Mouse (Mus musculus): ENCODE measurements around the gene Nipsnap3a. TPM values are rescaled to one million over a fixed set of nuclear protein-coding genes. Genes with fewer than 3 reads are reported as not detected.
A peak's percentile ranks its signal among the peaks of the same experiment; 100 is the strongest.

The Nipsnap3a gene
- polyA plus RNA-seq (2016; fragmentation: Nextera tagmentation; extraction: Ambion mirVana), result not detected in 2 replicates

DNA sequence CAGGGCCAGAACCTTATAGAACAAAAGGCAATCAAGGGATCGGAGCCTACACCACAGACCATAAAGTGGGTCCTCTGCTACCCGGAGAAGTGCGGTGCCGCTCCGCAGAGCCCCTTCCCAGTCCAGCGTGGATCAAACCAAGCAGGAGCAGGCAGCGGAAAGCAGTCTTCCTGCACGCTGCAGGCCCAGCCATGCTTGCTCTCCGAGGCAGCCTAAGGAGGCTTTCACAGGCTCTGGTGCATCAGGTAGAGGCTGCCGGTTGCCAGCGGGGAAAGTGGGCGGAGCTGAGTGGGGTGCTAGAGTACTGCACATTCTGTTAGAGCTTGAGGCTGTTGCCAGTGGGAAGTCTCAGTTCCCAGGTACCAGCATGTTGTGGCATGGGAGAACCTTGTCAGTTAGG, at the start of gene Nipsnap3a:
Gene Nipsnap3a (plus strand): TSS at position 25 of the 400 bp plus-strand sequence.
- Histone ChIP-seq H3K27ac (replicated peaks) (peak within 1 kb of the TSS; percentile 51; the same call in 1 of the 2 replicates), H3K4me3 (peak within 1 kb of the TSS; percentile 47)

DNA sequence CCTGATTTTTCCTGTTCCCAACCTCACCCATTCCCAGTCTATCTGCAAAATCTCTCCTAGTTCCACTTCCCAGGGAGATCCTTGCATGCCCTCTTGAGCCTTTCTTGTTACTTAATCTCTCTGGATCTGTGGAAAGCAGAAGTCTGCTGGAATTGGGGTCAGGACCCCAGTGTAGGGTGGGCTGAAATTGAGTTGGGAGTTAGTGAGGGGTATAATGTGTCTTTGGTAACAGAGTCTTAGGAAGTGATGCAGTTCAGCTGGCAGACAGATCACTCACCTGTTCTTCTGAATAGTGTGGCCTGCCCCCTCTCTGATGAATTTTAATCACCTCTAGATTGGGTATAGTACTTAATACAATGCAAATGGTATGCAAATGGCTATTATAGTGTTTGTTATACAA, 42.4 kb upstream of the Nipsnap3a start:
- no peaks in the 10 kb centered on the region for H3K27me3 ChIP-seq (replicated peaks; ENCODE audit: low read depth, poor library complexity, severe bottlenecking)
- H3K4me1 ChIP-seq, result no peaks in the 10 kb centered on the region
- no peaks in the 10 kb centered on the region for H3K9me3 ChIP-seq
- DNase-seq (ENCODE audit: low spot score), result no peak
- no peaks in the 10 kb centered on the region for H3K36me3 ChIP-seq (replicated peaks)
- H3K4me3 ChIP-seq, result no peak overlapping the region
- H3K27ac ChIP-seq (replicated peaks), result no peak overlapping the region

More for the DNA sequence above, at the start of gene Nipsnap3a:
- Histone ChIP-seq H3K4me1 (0 out of 2 replicates have a peak, but pooled peaks cover 6% of the 10 kb centered on the region), H3K9me3 (no peaks in the 10 kb centered on the region), H3K27me3 (replicated peaks; ENCODE audit: low read depth, poor library complexity, severe bottlenecking) (no peaks in the 10 kb centered on the region), H3K36me3 (replicated peaks) (no peaks in the 10 kb centered on the region)
- 35% methylated on average over 12 of the region's 12 CpGs for WGBS
- DNase-seq (ENCODE audit: low spot score), result peak; percentile 39

DNA sequence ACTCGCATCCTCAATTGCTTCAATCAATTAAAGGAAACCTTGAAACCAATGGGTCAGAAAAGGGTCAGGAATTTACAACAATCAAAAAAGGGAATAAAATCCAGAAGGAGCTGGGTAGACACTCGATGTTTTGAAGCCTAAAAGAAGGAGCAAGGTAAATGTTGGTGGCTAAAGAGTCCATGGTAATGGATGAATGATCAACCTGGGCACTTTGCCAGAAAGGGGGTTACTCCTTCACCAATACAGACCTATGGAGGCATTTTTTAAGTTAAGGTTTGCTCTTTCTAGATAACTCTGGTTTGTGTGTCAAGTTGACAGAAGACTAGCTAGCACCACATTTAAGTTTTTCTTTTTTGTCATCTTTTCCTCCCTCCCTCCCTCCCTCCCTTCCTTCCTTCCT, 40.1 kb upstream of the Nipsnap3a start:
- H3K36me3 ChIP-seq (replicated peaks), result no peaks in the 10 kb centered on the region
- no peak for DNase-seq (ENCODE audit: low spot score)
- no peak overlapping the region for H3K4me3 ChIP-seq
- no peaks in the 10 kb centered on the region for H3K4me1 ChIP-seq
- H3K9me3 ChIP-seq, result no peaks in the 10 kb centered on the region
- no peak overlapping the region for H3K27ac ChIP-seq (replicated peaks)
- no peaks in the 10 kb centered on the region for H3K27me3 ChIP-seq (replicated peaks; ENCODE audit: low read depth, poor library complexity, severe bottlenecking)
- 81% methylated on average over 2 of the region's 2 CpGs for WGBS

DNA sequence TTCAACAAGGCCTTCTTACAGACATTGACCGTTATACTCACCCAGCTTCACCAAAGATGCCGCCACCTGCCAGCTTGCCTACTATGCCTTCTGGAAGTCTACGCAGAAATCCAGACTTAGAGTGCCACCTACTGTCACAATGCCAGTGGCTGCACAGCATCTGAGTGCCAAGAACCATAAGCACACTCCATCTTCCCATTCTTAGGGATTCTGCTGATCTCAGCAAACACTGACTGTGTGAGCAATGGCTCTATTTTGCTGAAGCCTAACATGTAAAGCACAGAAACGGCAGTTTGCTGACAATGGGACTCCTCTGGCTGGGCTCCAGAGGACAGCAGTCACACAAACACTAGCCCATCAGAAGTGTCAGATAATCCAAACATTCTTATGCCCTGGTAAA, 30.4 kb upstream of the Nipsnap3a start:
- Histone ChIP-seq H3K27ac (replicated peaks) (no peak overlapping the region), H3K4me3 (no peak overlapping the region), H3K36me3 (replicated peaks) (no peaks in the 10 kb centered on the region), H3K9me3 (no peaks in the 10 kb centered on the region), H3K27me3 (replicated peaks; ENCODE audit: low read depth, poor library complexity, severe bottlenecking) (no peaks in the 10 kb centered on the region), H3K4me1 (no peaks in the 10 kb centered on the region)
- 37% methylated on average over 4 of the region's 4 CpGs for WGBS
- DNase-seq (ENCODE audit: low spot score), result peak; percentile 19

DNA sequence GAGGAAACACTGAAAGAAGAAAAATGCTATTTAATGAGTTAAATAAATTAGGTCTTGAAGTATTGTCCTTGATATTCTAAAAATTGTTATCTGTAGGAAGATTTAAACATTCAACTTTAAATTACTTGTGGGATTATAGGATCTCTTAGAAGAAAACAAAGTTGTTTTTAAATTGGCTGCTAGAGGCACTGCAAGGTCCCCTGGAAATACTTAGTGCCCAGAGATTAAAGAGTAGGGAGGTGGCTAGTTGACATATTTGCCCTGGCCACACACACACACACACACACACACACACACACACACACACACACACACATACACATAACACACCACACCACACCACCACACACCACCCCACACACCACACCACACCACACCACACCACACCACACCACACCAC, 24.8 kb upstream of the Nipsnap3a start, which contains the start of gene Olfr270:
Gene Olfr270 (plus strand): TSS at position 301 of the 400 bp plus-strand sequence.
- Histone ChIP-seq H3K36me3 (replicated peaks) (no peaks in the 10 kb centered on the region), H3K9me3 (no peaks in the 10 kb centered on the region), H3K4me1 (no peaks in the 10 kb centered on the region), H3K4me3 (no peak within 1 kb of the TSS), H3K27ac (replicated peaks) (no peak within 1 kb of the TSS), H3K27me3 (replicated peaks; ENCODE audit: low read depth, poor library complexity, severe bottlenecking) (no peaks in the 10 kb centered on the region)
- no peak for DNase-seq (ENCODE audit: low spot score)

DNA sequence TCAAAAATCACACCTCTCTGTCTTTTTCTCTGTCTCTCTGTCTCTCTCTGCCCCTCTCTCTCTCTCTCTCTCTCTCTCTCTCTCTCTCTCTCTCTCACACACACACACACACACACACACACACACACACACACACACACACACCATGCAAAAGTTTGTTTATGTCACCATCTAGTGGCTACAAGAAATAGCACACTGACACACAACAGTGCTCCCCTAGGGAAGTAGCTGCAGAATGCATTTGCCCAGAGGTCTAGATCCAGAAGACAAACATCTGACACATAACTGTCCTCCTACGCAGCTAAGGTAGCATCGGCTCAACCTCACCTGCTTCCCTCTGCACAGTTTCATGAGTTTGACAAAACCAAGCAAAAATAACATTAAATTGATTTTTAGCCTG, 3.9 kb upstream of the Nipsnap3a start:
- Histone ChIP-seq H3K4me1 (0 out of 2 replicates have a peak, but pooled peaks cover 6% of the 10 kb centered on the region), H3K27ac (replicated peaks) (no peak overlapping the region), H3K27me3 (replicated peaks; ENCODE audit: low read depth, poor library complexity, severe bottlenecking) (no peaks in the 10 kb centered on the region), H3K9me3 (no peaks in the 10 kb centered on the region), H3K36me3 (replicated peaks) (no peaks in the 10 kb centered on the region), H3K4me3 (no peak overlapping the region)
- 78% methylated on average over 2 of the region's 2 CpGs for WGBS
- no peak for DNase-seq (ENCODE audit: low spot score)

DNA sequence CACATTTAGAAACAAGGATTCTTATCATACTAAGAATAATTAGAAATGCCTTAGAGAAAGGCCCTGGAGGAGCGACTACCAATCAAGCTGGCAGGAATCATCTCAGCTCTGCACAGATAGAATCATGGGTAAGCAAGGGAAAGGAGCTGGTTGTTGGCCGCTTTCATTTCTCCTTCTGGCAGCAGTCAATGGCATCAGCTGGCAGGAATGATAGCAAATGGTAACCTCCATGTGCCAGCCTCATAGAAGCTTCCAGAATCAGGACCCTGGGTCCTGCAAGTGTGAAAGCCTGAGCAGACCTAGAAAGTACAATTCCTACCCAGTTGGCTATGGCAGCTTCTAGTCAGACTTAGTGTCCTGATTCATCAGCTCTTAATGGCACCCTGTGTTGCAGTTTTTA, 2.8 kb upstream of the Nipsnap3a start:
- no peaks in the 10 kb centered on the region for H3K36me3 ChIP-seq (replicated peaks)
- H3K27me3 ChIP-seq (replicated peaks; ENCODE audit: low read depth, poor library complexity, severe bottlenecking), result no peaks in the 10 kb centered on the region
- H3K9me3 ChIP-seq, result no peaks in the 10 kb centered on the region
- H3K4me1 ChIP-seq, result 0 out of 2 replicates have a peak, but pooled peaks cover 6% of the 10 kb centered on the region
- H3K27ac ChIP-seq (replicated peaks), result no peak overlapping the region
- WGBS, result 88% methylated on average over 2 of the region's 2 CpGs
- no peak overlapping the region for H3K4me3 ChIP-seq
- no peak for DNase-seq (ENCODE audit: low spot score)

DNA sequence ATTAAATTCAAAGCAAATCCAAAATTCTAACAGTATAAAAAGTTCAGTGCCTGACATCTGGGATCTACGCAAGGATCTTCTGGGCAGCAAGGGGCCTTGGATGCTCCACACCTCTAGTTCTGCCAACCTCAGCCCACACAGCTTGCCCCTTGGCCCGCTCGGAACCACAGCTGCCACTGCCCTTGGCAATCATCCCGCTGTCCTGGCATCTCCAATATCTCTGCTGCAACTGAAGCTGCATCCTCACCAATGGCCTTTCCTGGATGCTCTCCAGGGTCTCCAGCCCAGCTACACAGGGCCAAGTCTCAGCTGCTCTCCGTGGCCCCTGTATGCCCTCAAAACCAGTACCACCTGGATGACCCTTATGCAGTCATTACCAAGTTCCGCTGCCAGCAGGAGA, 10.4 kb downstream of the Nipsnap3a start:
- H3K4me3 ChIP-seq, result no peak overlapping the region
- no peaks in the 10 kb centered on the region for H3K36me3 ChIP-seq (replicated peaks)
- no peaks in the 10 kb centered on the region for H3K9me3 ChIP-seq
- no peaks in the 10 kb centered on the region for H3K27me3 ChIP-seq (replicated peaks; ENCODE audit: low read depth, poor library complexity, severe bottlenecking)
- no peak for DNase-seq (ENCODE audit: low spot score)
- H3K27ac ChIP-seq (replicated peaks), result no peak overlapping the region
- H3K4me1 ChIP-seq, result no peaks in the 10 kb centered on the region
- WGBS, result 94% methylated on average over 6 of the region's 6 CpGs

DNA sequence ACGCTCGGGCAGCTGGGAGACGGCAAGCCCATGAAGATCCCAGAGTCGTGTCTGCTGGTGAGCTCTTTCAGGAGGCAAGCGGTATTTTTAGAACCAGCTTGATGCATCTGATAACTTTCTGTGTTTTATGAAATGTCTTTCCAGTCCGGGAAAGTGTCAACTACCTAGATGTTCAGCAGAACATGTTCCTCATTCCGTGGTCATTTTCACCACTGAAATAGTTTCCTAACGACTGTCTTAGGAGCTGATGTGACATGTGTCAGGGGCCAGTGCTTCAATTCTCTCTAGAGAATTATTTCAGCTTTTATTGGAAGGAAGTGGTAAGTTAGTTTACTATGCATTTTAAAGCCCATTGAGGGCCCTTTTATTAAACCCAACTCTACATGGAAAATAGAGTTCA, 11.1 kb downstream of the Nipsnap3a start:
- Histone ChIP-seq H3K4me3 (no peak overlapping the region), H3K27me3 (replicated peaks; ENCODE audit: low read depth, poor library complexity, severe bottlenecking) (no peaks in the 10 kb centered on the region), H3K9me3 (no peaks in the 10 kb centered on the region), H3K36me3 (replicated peaks) (no peaks in the 10 kb centered on the region), H3K4me1 (no peaks in the 10 kb centered on the region), H3K27ac (replicated peaks) (no peak overlapping the region)
- WGBS, result 87% methylated on average over 8 of the region's 8 CpGs
- DNase-seq (ENCODE audit: low spot score), result no peak

DNA sequence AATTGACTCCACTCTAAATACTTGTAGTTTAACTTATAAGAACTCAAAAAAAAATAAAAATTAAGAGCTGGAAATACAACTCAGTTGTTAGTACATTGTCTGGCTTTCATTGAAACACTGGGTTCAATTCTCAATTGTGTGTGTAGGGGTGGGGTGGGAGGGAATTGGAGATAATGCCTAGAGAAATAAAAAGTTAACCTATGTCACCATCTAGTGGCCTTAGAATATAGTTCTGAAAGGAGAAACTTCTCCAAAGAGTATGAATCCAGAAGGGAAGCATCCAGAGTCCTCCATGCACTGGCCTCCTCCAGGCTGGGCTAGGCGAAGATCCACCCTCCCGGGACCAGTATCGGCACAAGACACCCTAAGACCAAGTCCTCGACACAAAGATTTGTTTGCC, 20.1 kb downstream of the Nipsnap3a start:
- H3K36me3 ChIP-seq (replicated peaks), result peaks cover 3% of the 10 kb centered on the region; the same call in 1 of the 2 replicates
- H3K9me3 ChIP-seq, result no peaks in the 10 kb centered on the region
- H3K4me3 ChIP-seq, result no peak overlapping the region
- no peak for DNase-seq (ENCODE audit: low spot score)
- no peak overlapping the region for H3K27ac ChIP-seq (replicated peaks)
- H3K27me3 ChIP-seq (replicated peaks; ENCODE audit: low read depth, poor library complexity, severe bottlenecking), result no peaks in the 10 kb centered on the region
- peaks cover 6% of the 10 kb centered on the region for H3K4me1 ChIP-seq
- WGBS, result 76% methylated on average over 4 of the region's 4 CpGs

DNA sequence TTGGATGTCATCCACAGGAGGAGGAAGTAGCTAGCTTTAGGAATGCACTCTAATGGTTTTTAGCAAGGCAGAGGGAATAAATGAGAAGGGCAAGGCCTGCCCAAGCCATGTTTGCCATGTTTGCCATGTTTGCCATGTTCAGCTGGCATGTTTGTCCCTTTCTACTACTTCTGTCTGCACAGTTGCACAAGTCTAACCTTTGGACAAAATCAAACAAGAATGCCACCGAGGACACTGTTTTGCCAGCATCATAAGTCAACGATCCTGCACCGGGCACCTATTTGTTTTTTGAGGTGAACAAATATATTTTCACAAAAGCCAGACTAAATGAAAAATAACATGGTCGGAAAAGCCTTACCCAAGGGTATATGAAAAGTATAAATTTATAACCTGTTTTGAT, 20.8 kb downstream of the Nipsnap3a start:
- no peak for DNase-seq (ENCODE audit: low spot score)
- H3K27me3 ChIP-seq (replicated peaks; ENCODE audit: low read depth, poor library complexity, severe bottlenecking), result no peaks in the 10 kb centered on the region
- no peaks in the 10 kb centered on the region for H3K9me3 ChIP-seq
- H3K36me3 ChIP-seq (replicated peaks), result peaks cover 10% of the 10 kb centered on the region
- no peak overlapping the region for H3K27ac ChIP-seq (replicated peaks)
- WGBS, result 94% methylated on average over 4 of the region's 4 CpGs
- no peak overlapping the region for H3K4me3 ChIP-seq
- H3K4me1 ChIP-seq, result peaks cover 6% of the 10 kb centered on the region

DNA sequence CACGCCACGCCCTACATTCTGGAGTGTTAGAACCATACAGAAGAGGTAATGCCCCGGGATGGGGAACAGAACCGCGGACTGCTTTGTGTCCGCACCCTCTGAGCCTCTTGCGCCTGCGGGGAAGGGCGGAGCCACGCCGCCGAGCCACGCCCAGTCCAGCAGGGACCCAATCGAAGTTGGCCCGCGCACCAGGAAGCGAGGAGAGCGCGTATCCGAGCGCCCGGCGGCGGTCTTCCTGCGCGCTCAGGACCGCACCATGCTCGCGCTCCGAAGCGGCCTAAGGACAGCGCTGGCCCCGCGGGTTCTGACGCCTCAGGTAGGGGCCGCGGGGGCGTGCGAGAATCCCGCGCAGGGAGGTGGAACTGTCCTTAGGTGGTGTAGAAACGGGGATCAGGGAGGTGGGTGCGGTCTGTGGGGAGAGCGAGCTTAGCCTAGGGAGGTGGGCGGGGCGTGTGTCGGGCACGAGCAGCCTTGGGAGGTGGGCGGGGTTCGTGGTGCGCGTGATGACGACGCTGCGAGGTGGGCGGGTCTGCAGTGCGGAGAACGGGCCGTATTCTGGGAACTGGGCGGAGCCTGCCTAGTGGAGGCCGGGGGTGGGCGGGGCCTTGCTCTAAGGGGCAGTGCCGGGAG, 22.8 kb downstream of the Nipsnap3a start, which contains the start of gene Nipsnap3b:
Gene Nipsnap3b (plus strand): TSS at position 149 of the 630 bp plus-strand sequence.
- peaks cover 6% of the 10 kb centered on the region for H3K4me1 ChIP-seq
- WGBS, result under 1% methylated on average over 63 of the region's 63 CpGs
- peak within 1 kb of the TSS; percentile 93 for H3K27ac ChIP-seq (replicated peaks)
- H3K27me3 ChIP-seq (replicated peaks; ENCODE audit: low read depth, poor library complexity, severe bottlenecking), result no peaks in the 10 kb centered on the region
- peak within 1 kb of the TSS; percentile 85 for H3K4me3 ChIP-seq
- H3K9me3 ChIP-seq, result peaks cover 5% of the 10 kb centered on the region; the same call in 1 of the 2 replicates
- peak; percentile 98 for DNase-seq (ENCODE audit: low spot score)
- peaks cover 30% of the 10 kb centered on the region for H3K36me3 ChIP-seq (replicated peaks)

DNA sequence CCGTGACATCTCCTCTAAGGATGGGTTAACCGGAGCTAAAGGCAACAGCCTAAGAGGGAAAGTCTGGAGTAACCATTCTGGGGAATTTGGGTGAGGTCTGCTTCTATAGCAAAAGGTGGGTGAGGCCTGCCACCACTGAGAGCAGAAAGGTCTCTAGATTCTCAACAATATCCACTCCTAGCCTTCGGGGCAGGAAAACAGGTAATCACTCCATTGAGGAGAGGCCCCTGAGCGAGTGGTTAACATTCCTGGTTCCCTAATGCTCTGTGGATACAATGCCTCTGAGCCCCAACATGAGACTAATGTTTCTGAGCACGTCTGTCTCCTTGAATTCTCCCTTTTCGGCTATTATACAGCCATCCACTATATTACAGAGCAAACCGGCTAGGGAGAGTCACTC, 25.3 kb downstream of the Nipsnap3a start:
- WGBS, result 93% methylated on average over 7 of the region's 7 CpGs
- Histone ChIP-seq H3K4me1 (peaks cover 6% of the 10 kb centered on the region), H3K9me3 (peaks cover 11% of the 10 kb centered on the region), H3K4me3 (no peak overlapping the region), H3K27me3 (replicated peaks; ENCODE audit: low read depth, poor library complexity, severe bottlenecking) (no peaks in the 10 kb centered on the region), H3K36me3 (replicated peaks) (peaks cover 55% of the 10 kb centered on the region), H3K27ac (replicated peaks) (no peak overlapping the region)
- DNase-seq (ENCODE audit: low spot score), result no peak
